Mouse (Mus musculus) cerebellum, adult 2 months (tissue): ENCODE measurements around the gene Atf3. TPM values are rescaled to one million over a fixed set of nuclear protein-coding genes. Genes with fewer than 3 reads are reported as not detected.

Experiments used
- DNase-seq, 2 experiments: peaks; one replicate each; pipeline ENCODE4 v3.0.0; 2021
- H3K27ac ChIP-seq: fragments of 200-500 bp; 2 replicates; pipeline ENCODE4 v1.5.1; 2012; ENCODE audit warnings: low read length, control low read depth, inconsistent platforms; ENCODE audit not compliant: insufficient read depth
- H3K27me3 ChIP-seq: fragments of 200-500 bp; 2 replicates; pipeline ENCODE4 v1.6.1; 2012; ENCODE audit warnings: inconsistent platforms, mild to moderate bottlenecking, low read length, moderate library complexity; ENCODE audit not compliant: control insufficient read depth, insufficient read depth
- H3K4me1 ChIP-seq: fragments of 200-500 bp; 2 replicates; pipeline ENCODE4 v1.6.1; 2011; ENCODE audit warnings: low read length; ENCODE audit not compliant: control insufficient read depth, insufficient read depth
- H3K4me3 ChIP-seq: fragments of 200-500 bp; replicated peaks from 2 replicates; pipeline ENCODE3; 2011; ENCODE audit warnings: mild to moderate bottlenecking, low read depth, low read length, control low read depth; ENCODE audit not compliant: insufficient read depth
- CTCF ChIP-seq: fragments of 200-500 bp; IDR thresholded peaks from 2 replicates; pipeline ENCODE4 v1.5.1; 2011; ENCODE audit warnings: low read depth, mild to moderate bottlenecking, control low read depth, low read length, moderate library complexity, borderline replicate concordance; ENCODE audit not compliant: insufficient read depth
- POLR2A ChIP-seq: fragments of 200-500 bp; IDR thresholded peaks from 2 replicates; pipeline ENCODE4 v1.6.1; 2011; ENCODE audit warnings: low read length, control low read depth, borderline replicate concordance; ENCODE audit not compliant: insufficient read depth
- whole genome bisulfite sequencing: fragments of 180-500 bp; shearing (Covaris S2); methylation state at CpG from one replicate; pipeline ENCODE4 v1.1.7; 2018; 5-methylcytosine and 5-hydroxymethylcytosine counted together
- polyA plus RNA-seq: library from polyadenylated mRNA; depleted of rRNA; stranded (reverse); fragments of >200 nt; gene quantifications from 2 replicates; pipeline ENCODE4 v1.2.3, GENCODE M21; 2012

Atf3 gene
- polyA plus RNA-seq, 1 experiment: 1.00 TPM

DNA sequence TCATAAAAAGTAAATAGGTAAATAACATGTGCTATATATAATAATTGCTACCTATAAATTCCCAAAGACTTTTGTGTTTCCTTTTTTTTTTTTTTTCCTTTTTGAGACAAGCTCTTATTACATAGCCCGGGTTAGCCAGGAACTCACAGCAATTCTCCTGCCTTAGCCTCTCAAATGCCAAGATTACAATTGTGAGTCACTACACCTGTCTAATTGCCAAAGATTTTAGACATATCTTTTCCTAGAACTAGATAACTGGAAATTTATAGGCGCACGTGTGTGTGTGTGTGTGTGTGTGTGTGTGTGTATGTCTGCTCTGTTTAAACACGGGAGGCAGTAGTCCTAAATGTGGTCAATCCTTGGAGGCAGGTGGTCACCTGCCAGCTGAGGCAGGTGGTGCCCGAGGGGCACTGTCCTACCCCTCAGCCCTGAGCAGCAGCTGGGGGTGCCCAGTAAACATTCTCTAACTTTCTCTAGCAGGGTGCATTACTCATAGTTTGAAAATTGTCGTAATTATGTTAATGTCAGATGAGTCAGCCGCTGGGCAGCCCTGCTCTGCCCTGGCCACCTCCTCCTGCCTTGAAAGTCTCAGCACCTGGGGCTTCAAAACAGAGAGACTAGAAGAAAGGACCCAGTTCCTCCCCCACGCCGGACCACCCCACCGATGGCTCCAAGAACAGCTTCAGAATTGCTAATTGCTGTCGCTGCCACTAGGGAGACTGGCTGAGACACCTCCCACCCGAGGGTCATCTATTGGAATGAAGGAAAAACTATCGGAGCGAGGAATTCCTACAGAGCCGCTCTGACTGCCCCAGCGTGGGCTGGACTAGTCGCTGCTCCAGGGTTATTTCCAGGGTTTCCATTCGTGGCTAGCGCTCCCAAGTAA, 1.8 kb downstream of the Atf3 start:
- H3K27me3 ChIP-seq: no peaks in the 10 kb centered on the region
- TF ChIP-seq POLR2A: no peak
- TF ChIP-seq CTCF: no peak
- DNase-seq: no peak
- no peak overlapping the region for H3K27ac ChIP-seq
- WGBS: 25% methylated on average over 19 of the region's 19 CpGs
- no peaks in the 10 kb centered on the region for H3K4me1 ChIP-seq
- H3K4me3 ChIP-seq: no peak overlapping the region

DNA sequence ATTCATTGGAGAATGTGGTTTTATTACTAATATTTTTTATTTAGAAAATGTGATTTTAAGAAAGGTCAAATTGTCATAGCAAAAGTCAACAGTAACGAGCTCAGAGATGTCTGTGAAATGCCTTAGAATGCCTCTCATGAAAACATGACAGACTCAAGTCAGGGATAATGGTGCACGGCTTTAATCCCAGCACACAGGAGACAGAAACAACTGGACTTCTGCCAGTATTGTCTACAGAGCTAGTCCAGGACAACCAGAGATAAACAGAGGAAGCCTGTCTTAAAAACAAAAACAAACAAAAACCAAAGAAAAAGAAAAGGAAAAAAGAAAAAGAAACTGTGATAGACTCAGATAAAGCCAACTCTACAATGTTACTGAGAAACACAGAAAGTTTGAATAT, 6.7 kb downstream of the Atf3 start:
- no peak overlapping the region for H3K4me3 ChIP-seq
- WGBS: 32% methylated on average over 2 of the region's 2 CpGs

DNA sequence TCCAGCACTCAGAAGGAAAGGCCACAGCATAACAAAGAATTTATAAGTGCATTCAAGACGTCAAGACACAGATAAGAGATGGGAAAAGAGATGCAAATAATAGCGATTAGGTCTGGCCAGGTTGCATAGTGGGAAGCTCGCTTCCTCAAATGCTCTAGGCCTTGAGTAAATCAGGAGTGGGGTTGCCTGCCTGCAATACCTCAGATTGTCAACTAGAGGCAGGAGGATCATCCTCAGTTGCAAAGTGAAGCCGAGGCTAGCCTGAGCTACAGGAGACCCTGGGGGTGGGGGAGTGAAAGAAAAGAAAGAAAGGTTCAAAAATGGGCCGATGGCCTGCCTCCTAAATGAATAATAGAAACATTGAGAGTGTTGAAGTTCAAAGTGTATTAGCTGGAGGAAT, 12.0 kb downstream of the Atf3 start:
- no peak overlapping the region for H3K27ac ChIP-seq
- no peak overlapping the region for H3K4me3 ChIP-seq
- DNase-seq: no peak
- WGBS: 84% methylated on average over 5 of the region's 5 CpGs
- no peak for TF ChIP-seq POLR2A
- no peak for TF ChIP-seq CTCF
- H3K4me1 ChIP-seq: no peaks in the 10 kb centered on the region
- no peaks in the 10 kb centered on the region; the same call in 1 of the 2 replicates for H3K27me3 ChIP-seq

More for the DNA sequence above, 6.7 kb downstream of the Atf3 start:
- no peak for TF ChIP-seq CTCF
- TF ChIP-seq POLR2A: no peak
- Histone ChIP-seq H3K27me3 (no peaks in the 10 kb centered on the region; the same call in 1 of the 2 replicates), H3K4me1 (no peaks in the 10 kb centered on the region), H3K27ac (no peak overlapping the region)
- DNase-seq: no peak

DNA sequence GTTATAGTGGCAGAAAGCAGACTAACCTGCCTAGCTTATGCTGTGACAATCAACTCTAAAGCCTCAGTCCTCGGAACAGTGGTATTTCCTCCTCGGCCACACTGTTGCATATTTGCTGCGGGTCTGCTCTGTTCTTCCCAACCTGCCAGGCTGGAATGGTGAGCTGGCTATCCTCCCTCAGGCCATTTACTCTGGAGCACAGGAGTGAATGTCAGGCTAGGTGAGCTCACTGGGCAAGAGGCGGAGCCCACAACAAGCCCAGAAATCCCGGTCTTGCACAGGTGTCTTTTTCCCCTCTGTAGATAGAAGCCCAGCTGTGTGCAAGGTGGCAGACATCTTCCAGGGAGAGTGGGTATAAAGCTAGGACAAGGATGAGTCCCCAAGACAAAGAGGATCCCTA, 13.0 kb downstream of the Atf3 start:
- Histone ChIP-seq H3K27me3 (no peaks in the 10 kb centered on the region; the same call in 1 of the 2 replicates), H3K27ac (no peak overlapping the region), H3K4me3 (no peak overlapping the region), H3K4me1 (no peaks in the 10 kb centered on the region)
- no peak for DNase-seq
- TF ChIP-seq POLR2A (no peak), CTCF (no peak)
- WGBS: 88% methylated on average over 5 of the region's 5 CpGs

DNA sequence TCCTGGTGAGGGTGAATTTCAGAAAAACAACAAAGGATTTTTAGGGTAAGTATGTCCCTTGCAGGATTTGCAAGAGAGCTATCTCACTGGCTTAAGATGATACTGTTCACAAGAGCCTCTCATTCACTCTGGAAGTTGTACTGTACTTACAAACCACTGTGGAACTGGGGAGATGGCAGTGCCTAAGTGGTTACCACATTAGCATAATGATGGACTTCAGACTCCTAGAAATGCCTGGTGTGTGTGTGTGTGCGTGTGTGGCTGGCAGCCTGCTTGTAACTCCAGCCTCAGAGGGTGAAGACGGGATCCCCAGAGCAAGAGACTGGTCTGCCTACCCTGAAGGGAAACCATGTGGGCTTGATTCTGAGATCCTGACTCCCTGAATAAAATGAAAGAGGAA, 14.3 kb downstream of the Atf3 start:
- WGBS: 63% methylated on average over 2 of the region's 2 CpGs
- no peak for TF ChIP-seq POLR2A
- no peak for TF ChIP-seq CTCF
- H3K4me1 ChIP-seq: no peaks in the 10 kb centered on the region
- no peak overlapping the region for H3K27ac ChIP-seq
- no peaks in the 10 kb centered on the region; the same call in 1 of the 2 replicates for H3K27me3 ChIP-seq
- H3K4me3 ChIP-seq: no peak overlapping the region
- no peak for DNase-seq

DNA sequence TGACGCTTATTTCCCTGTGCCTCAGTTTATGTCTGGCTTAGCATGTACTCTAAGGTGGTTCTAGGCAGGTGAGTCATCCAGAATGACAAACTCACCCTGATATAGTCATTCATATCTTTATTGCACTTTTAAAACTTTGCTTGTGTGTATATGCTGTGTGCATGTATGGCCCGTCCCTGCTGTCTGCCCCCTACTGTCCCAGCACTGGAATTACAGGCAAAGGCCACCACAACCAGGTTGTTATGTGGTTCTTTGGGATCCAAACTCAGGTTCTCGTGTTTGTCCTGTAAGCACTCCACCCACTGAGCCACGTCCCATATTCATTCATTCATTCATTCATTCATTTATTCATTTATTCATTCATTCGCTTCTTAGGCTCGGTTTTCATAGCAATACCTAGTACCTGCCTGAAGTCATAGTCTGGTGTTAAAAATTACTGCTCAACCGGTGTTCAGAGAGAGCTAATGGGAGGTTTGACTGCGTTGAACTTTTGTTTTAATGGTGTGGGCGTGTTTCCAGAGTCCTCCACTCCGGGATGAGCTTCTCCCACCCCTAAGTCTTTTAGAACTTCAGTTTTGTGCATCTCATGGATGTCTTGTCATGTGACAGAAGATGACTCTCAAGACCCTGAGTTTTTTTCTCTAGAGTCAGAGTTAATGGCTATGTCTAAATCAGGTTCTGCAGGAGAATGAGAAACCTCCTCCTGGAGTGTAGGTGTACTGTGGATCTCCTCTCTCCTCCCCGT, 15.5 kb downstream of the Atf3 start:
- Histone ChIP-seq H3K27ac (no peak overlapping the region), H3K4me1 (no peaks in the 10 kb centered on the region), H3K4me3 (no peak overlapping the region), H3K27me3 (no peaks in the 10 kb centered on the region)
- WGBS: 87% methylated on average over 11 of the region's 11 CpGs
- 0 out of 2 replicates have a peak, but pooled peaks have one; percentile 1 for TF ChIP-seq CTCF
- no peak for TF ChIP-seq POLR2A
- no peak for DNase-seq

DNA sequence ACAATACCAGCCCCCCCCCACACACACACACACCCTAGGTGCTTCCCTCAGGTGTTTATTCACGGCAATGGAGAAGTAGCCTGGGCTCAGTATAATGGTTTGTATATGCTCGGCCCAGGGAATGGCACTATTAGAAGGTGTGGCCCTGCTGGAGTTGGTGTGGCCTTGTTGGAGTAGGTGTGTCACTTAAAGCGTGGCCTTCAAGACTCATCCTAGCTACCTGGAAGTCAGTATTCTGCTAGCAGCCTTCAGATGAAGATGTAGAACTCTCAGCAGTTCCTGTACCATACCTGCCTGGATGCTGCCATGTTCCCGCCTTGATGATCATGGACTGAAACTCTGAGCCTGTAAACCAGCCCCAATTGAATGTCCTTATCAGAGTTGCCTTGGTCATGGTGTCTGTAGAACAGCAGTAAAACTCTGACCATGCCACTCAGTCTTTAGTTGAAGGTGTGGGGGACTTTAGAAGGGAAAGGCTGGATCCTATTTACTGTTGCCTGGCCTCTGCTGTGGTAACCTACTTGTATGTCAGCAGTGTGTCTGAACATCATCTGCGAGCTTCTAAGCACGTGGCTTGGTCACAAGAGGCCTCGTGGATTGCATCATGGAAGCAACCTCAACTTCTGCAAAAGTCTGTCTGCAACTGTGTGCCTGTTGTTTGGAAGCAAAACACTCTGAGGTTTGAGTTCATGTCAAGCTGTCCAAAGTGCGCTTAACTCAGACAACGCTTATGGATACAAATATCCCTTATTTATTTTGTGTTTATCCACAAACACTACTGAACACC, 16.8 kb downstream of the Atf3 start:
- no peak for TF ChIP-seq CTCF
- TF ChIP-seq POLR2A: no peak
- H3K27ac ChIP-seq: no peak overlapping the region
- no peaks in the 10 kb centered on the region for H3K27me3 ChIP-seq
- H3K4me3 ChIP-seq: no peak overlapping the region
- H3K4me1 ChIP-seq: no peaks in the 10 kb centered on the region
- 84% methylated on average over 9 of the region's 9 CpGs for WGBS
- DNase-seq: no peak
